Mouse (Mus musculus) midbrain, embryonic 11.5 days (tissue): ENCODE data around the gene Rasa3. TPM values are rescaled to one million over a fixed set of nuclear protein-coding genes. Genes with fewer than 3 reads are reported as not detected.

ENCODE experiments used
- ATAC-seq: fragments of 200-750 bp; cut with Nextera tagmentation; 2 replicates; pipeline ENCODE4 v1.8.0; 2017; ENCODE audit warnings: moderate TSS enrichment, moderate library complexity; ENCODE audit not compliant: low FRiP score
- DNase-seq: peaks from one replicate; pipeline ENCODE4 v3.0.0; 2015; ENCODE audit warnings: low spot score; ENCODE audit errors: missing footprints
- H3K27ac ChIP-seq: fragments of 300-500 bp; sonication (generic); 2 replicates; pipeline ENCODE4 v1.5.1; 2014; ENCODE audit warnings: low read depth, low read length
- H3K27me3 ChIP-seq: fragments of 300-500 bp; sonication (generic); 2 replicates; pipeline ENCODE4 v1.6.1; 2014; ENCODE audit warnings: mild to moderate bottlenecking, low read length, moderate library complexity, mixed read lengths; ENCODE audit not compliant: control insufficient read depth, insufficient read depth
- H3K36me3 ChIP-seq: fragments of 300-500 bp; sonication (generic); 2 replicates; pipeline ENCODE4 v1.6.1; 2014; ENCODE audit warnings: mild to moderate bottlenecking, low read length, moderate library complexity, mixed read lengths; ENCODE audit not compliant: control insufficient read depth, insufficient read depth
- H3K4me1 ChIP-seq: fragments of 300-500 bp; sonication (generic); 2 replicates; pipeline ENCODE4 v1.6.1; 2014; ENCODE audit warnings: low read length; ENCODE audit not compliant: control insufficient read depth, insufficient read depth
- H3K4me2 ChIP-seq: fragments of 300-500 bp; sonication (generic); 2 replicates; pipeline ENCODE4 v1.6.1; 2014; ENCODE audit warnings: mild to moderate bottlenecking, moderate library complexity
- H3K4me3 ChIP-seq: fragments of 300-500 bp; sonication (generic); 2 replicates; pipeline ENCODE4 v1.5.1; 2014; ENCODE audit warnings: low read depth, low read length
- H3K9ac ChIP-seq: fragments of 300-500 bp; sonication (generic); 2 replicates; pipeline ENCODE4 v1.6.1; 2014; ENCODE audit warnings: low read length
- H3K9me3 ChIP-seq: fragments of 300-500 bp; sonication (generic); 2 replicates; pipeline ENCODE4 v1.6.1; 2016; ENCODE audit warnings: low read length; ENCODE audit not compliant: control insufficient read depth
- WGBS: fragments of 180-500 bp; shearing (Covaris S2); extraction: QIAGEN DNeasy Blood & Tissue Kit; methylation state at CpG from one replicate; pipeline ENCODE4 v1.1.7; 2014; 5-methylcytosine and 5-hydroxymethylcytosine counted together
- polyA plus RNA-seq: library from polyadenylated mRNA; unstranded; fragments of >200 nt; fragmentation: Nextera tagmentation; extraction: Ambion mirVana; gene quantifications from 2 replicates; pipeline ENCODE4 v1.2.1, GENCODE M21; 2014

The Rasa3 gene
- polyA plus RNA-seq, 1 experiment from 2014 or later, result 19.8 TPM

DNA sequence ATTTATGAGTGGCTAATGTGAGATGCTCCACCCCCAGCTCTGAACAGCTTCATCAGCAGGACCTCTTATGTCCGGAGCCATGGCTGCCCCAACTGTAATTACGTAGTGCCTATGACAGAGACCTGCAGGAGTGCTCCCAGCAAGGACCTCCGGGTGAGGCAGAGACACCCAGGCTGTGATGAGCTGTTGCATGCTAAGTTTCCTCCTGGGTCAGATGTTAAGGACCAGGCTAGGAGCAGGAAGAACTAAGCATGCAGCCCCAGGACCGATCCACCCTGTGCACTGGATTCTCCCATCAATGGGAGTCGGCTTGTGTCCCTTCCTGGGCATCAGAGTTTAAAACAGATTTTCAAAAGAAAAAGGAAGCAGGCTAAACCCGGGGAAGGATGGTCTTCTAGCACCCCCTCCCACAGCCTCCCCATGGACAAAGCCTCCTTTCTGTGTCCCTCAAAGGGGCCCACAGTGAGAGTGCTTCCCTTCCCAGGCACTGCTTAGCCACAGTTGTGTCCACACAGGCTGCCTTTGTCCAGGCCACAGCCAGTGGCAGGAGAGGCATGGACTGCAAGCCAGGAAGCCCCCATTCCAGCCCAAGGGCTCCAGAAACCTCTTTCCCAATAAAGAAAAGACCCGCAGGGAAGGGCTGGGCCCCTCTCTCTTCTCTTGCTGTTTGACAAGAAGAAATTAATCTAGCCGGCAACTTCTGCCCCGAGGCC is 54.2 kb downstream of the Rasa3 start:
- Histone ChIP-seq H3K4me3 (no peak overlapping the region), H3K27ac (peak overlapping the region; percentile 67), H3K36me3 (no peaks in the 10 kb centered on the region), H3K4me2 (no peak overlapping the region), H3K27me3 (no peaks in the 10 kb centered on the region), H3K9ac (peak overlapping the region; percentile 39), H3K4me1 (peaks cover 18% of the 10 kb centered on the region), H3K9me3 (no peaks in the 10 kb centered on the region)
- peak; percentile 87 for DNase-seq
- peak; percentile 81 for ATAC-seq
- 45% methylated on average over 9 of the region's 9 CpGs for WGBS

DNA sequence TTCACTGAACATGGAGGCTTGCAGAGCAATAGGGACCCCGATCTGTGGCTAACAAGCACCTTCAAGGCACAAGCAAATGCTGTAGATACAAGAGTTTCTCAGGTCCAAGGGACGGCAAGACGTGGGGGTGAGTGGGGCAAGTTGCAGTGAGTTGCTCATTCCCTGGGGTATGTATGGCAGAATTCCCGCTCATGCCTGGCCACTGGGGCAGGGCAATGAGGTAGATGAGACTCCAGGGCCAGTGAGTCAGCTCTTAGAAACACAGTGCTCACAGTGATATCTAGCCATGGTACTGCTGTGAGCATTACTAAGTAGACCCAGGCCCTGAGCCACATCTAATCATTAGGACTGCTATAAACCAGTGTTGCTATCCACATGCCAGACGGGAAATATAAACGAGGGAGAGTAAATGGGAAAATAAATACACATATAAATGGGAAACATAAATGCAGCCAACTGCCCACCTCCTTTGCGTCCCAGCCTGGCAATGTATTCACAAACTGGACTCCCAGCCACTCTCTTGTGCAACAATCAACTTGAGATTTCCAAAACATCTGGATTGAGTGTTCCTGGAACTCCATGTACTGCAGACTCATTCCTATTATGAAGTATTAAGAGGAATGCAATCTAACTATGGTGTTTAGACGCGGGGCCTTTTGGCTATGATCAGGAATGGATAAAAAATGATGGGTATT is 57.0 kb downstream of the Rasa3 start:
- Histone ChIP-seq H3K36me3 (no peaks in the 10 kb centered on the region), H3K4me2 (no peak overlapping the region), H3K9me3 (no peaks in the 10 kb centered on the region), H3K27ac (no peak overlapping the region), H3K4me1 (peaks cover 18% of the 10 kb centered on the region), H3K4me3 (no peak overlapping the region), H3K9ac (no peak overlapping the region), H3K27me3 (no peaks in the 10 kb centered on the region)
- DNase-seq (no peak), ATAC-seq (no peak)
- 93% methylated on average over 9 of the region's 9 CpGs for WGBS

DNA sequence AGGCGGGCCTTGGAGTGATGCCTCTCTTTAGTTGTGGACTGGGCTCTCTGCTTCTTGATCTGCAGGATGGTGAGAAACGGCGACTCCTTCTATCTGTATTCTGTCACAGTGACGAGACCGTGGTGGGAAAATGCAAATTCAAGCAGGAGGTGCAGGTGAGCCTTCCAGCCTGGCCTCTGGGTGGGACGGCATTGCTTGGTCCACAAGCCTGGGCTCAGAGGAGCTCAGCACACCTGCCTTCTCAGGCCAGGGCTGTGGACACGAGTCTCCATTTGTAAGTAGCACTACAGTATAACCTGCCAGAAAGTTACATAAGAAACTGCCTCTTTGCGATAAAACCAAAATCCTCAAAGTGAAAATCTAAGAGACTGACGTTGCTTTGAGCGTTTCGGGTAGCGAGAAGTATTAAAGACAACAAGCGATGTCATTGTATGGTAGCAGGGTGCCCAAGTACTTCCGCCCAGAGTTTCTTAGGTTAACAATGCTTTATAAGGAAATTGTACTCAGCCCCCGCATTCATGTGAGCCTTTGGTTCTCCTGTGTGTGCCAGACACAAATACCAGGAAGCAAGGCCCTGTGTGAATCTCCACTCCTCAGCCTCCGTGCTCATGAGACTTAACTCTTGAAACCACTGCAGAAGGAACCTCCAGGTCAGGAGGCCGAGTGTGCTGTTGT is 60.4 kb downstream of the Rasa3 start:
- ATAC-seq, result no peak
- no peaks in the 10 kb centered on the region for H3K4me1 ChIP-seq
- DNase-seq, result no peak
- no peaks in the 10 kb centered on the region for H3K27me3 ChIP-seq
- H3K4me2 ChIP-seq, result no peak overlapping the region
- 88% methylated on average over 17 of the region's 17 CpGs for WGBS
- no peaks in the 10 kb centered on the region for H3K9me3 ChIP-seq
- no peaks in the 10 kb centered on the region for H3K36me3 ChIP-seq
- no peak overlapping the region for H3K4me3 ChIP-seq
- no peak overlapping the region for H3K9ac ChIP-seq
- no peak overlapping the region for H3K27ac ChIP-seq

GRCm38 (mm10) chr8:13614924-13615391 is 62.4 kb downstream of the Rasa3 start:
- ATAC-seq (no peak), DNase-seq (no peak)
- Histone ChIP-seq H3K36me3 (no peaks in the 10 kb centered on the region), H3K27me3 (no peaks in the 10 kb centered on the region), H3K9me3 (no peaks in the 10 kb centered on the region), H3K4me3 (no peak overlapping the region), H3K27ac (no peak overlapping the region), H3K4me1 (no peaks in the 10 kb centered on the region), H3K4me2 (no peak overlapping the region), H3K9ac (no peak overlapping the region)
- WGBS, result 69% methylated on average over 10 of the region's 10 CpGs

DNA sequence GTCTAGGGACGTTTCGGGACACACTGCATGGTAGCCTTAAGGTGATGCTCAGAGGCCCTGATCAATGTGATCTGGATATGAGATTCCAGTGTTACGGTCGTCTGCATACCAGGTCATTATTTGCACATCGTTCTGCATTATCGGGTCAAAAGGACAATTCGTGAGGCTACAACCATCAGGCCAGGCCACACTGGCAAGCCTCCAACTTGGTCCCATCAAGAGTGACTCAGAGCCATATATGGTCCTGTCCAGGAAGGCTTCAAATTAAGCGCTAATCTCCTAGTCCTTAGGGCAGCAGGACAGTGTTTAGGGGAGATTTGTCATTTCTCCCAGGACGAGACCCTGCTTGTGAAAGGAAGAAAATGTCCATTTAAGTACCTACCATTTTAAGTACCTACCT is 63.3 kb downstream of the Rasa3 start:
- no peak overlapping the region for H3K4me2 ChIP-seq
- H3K27ac ChIP-seq, result no peak overlapping the region
- no peaks in the 10 kb centered on the region for H3K36me3 ChIP-seq
- ATAC-seq, result no peak
- H3K27me3 ChIP-seq, result no peaks in the 10 kb centered on the region
- H3K4me1 ChIP-seq, result no peaks in the 10 kb centered on the region
- 92% methylated on average over 9 of the region's 9 CpGs for WGBS
- H3K9ac ChIP-seq, result no peak overlapping the region
- H3K4me3 ChIP-seq, result no peak overlapping the region
- H3K9me3 ChIP-seq, result no peaks in the 10 kb centered on the region
- no peak for DNase-seq

DNA sequence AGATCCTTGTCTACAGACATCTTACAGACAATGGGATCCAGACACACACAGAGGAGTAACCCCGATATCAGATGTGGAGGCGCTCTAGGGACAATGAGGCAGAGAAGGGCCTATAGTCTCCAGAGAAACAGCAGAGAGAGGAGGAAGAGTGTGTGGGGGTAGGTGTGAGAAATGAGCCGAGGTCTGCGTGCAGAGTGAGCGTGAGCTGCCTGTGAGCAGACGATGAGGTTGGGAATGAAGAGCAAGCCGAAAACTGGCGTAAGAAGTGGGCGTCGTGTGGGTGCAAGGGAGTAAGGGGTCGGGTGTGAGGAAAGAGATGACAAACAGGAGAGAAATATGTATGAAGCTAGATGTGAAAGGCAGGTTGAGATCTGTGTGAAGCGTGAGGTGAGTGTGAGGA is 65.7 kb downstream of the Rasa3 start:
- no peak overlapping the region for H3K4me2 ChIP-seq
- ATAC-seq (no peak), DNase-seq (no peak)
- 93% methylated on average over 12 of the region's 12 CpGs for WGBS
- H3K4me1 ChIP-seq, result no peaks in the 10 kb centered on the region
- no peak overlapping the region for H3K27ac ChIP-seq
- H3K36me3 ChIP-seq, result no peaks in the 10 kb centered on the region
- H3K27me3 ChIP-seq, result no peaks in the 10 kb centered on the region
- H3K9me3 ChIP-seq, result no peaks in the 10 kb centered on the region
- no peak overlapping the region for H3K9ac ChIP-seq
- no peak overlapping the region for H3K4me3 ChIP-seq

DNA sequence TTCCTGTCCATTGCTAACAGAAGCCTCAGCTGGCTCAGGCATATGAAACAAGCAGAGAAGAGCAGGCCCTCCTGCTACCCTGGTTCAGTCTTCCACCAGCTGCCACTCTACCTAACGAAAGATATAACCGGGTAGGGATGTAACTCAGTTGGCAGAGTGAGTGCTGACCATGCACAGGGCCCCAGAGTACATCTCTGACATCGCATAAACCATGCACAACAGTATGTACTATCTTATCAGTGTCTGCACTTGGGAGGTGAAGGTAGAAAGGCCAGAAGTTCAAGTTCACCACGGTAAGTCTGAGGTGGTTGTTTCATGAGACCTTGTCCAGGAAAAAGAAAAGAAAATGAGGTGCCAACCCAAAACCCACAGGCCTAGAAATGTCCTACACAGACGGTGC is 67.4 kb downstream of the Rasa3 start:
- ATAC-seq (no peak), DNase-seq (no peak)
- H3K4me3 ChIP-seq, result no peak overlapping the region
- no peaks in the 10 kb centered on the region for H3K4me1 ChIP-seq
- no peak overlapping the region for H3K27ac ChIP-seq
- no peaks in the 10 kb centered on the region for H3K27me3 ChIP-seq
- 87% methylated on average over 5 of the region's 5 CpGs for WGBS
- no peaks in the 10 kb centered on the region for H3K36me3 ChIP-seq
- H3K9me3 ChIP-seq, result no peaks in the 10 kb centered on the region
- H3K9ac ChIP-seq, result no peak overlapping the region
- no peak overlapping the region for H3K4me2 ChIP-seq

- Histone ChIP-seq H3K36me3 (no peaks in the 10 kb centered on the region), H3K4me2 (no peak overlapping the region), H3K4me1 (no peaks in the 10 kb centered on the region), H3K9me3 (no peaks in the 10 kb centered on the region), H3K27ac (no peak overlapping the region), H3K9ac (no peak overlapping the region), H3K4me3 (no peak overlapping the region), H3K27me3 (no peaks in the 10 kb centered on the region)
- ATAC-seq (no peak), DNase-seq (no peak)
- WGBS, result 89% methylated on average over 6 of the region's 6 CpGs
These were observed 68.5 kb downstream of the Rasa3 start for GRCm38 (mm10) chr8:13608946-13609345.

GRCm38 (mm10) chr8:13605920-13606480 is 71.4 kb downstream of the Rasa3 start:
- H3K27ac ChIP-seq, result no peak overlapping the region
- no peaks in the 10 kb centered on the region for H3K36me3 ChIP-seq
- no peak for DNase-seq
- H3K9me3 ChIP-seq, result no peaks in the 10 kb centered on the region
- no peak overlapping the region for H3K4me3 ChIP-seq
- H3K4me2 ChIP-seq, result no peak overlapping the region
- WGBS, result 87% methylated on average over 7 of the region's 7 CpGs
- no peak overlapping the region for H3K9ac ChIP-seq
- no peak for ATAC-seq
- no peaks in the 10 kb centered on the region for H3K4me1 ChIP-seq
- no peaks in the 10 kb centered on the region for H3K27me3 ChIP-seq
